Mouse (Mus musculus) embryonic fibroblast, embryonic 13.5 days (primary cell): Measurements from ENCODE around the gene Cox14. TPM values are rescaled to one million over a fixed set of nuclear protein-coding genes. Genes with fewer than 3 reads are reported as not detected.
A peak's percentile ranks its signal among the peaks of the same experiment; 100 is the strongest.

ENCODE experiments used
- H3K27ac ChIP-seq: 2 replicates; pipeline ENCODE4 v1.5.1; 2012; ENCODE audit warnings: low read length, control low read depth, inconsistent platforms; ENCODE audit not compliant: insufficient read depth
- H3K4me1 ChIP-seq: 2 replicates; pipeline ENCODE4 v1.6.1; 2011; ENCODE audit warnings: low read length; ENCODE audit not compliant: control insufficient read depth, insufficient read depth
- H3K4me3 ChIP-seq: 2 replicates; pipeline ENCODE4 v1.5.1; 2011; ENCODE audit warnings: mild to moderate bottlenecking, control low read depth, low read length; ENCODE audit not compliant: insufficient read depth
- CTCF ChIP-seq: IDR thresholded peaks from 2 replicates; pipeline ENCODE4 v1.5.1; 2011; ENCODE audit warnings: mild to moderate bottlenecking, control low read depth, low read length, moderate library complexity, borderline replicate concordance; ENCODE audit not compliant: insufficient read depth
- POLR2A ChIP-seq: IDR thresholded peaks from 2 replicates; pipeline ENCODE4 v1.6.1; 2011; ENCODE audit warnings: low read depth, mild to moderate bottlenecking, control low read depth, low read length, moderate library complexity
- polyA plus RNA-seq: library from polyadenylated mRNA; stranded (reverse); fragments of >200 nt; gene quantifications from 2 replicates; pipeline ENCODE4 v1.2.4, GENCODE M21; 2011; ENCODE audit warnings: low read depth; ENCODE audit not compliant: missing spikeins, insufficient read length

Gene Cox14
- polyA plus RNA-seq, 1 experiment: 58.2 TPM

- TF ChIP-seq CTCF: no peak
- TF ChIP-seq POLR2A: no peak
- H3K4me1 ChIP-seq: no peaks in the 10 kb centered on the region
- H3K4me3 ChIP-seq: no peak overlapping the region
- H3K27ac ChIP-seq: no peak overlapping the region
Measured at GRCm38 (mm10) chr15:99715982-99716746, 9.3 kb upstream of the Cox14 start.

GRCm38 (mm10) chr15:99716814-99717213 is 8.6 kb upstream of the Cox14 start:
- Histone ChIP-seq H3K4me1 (no peaks in the 10 kb centered on the region), H3K27ac (no peak overlapping the region), H3K4me3 (no peak overlapping the region)
- TF ChIP-seq POLR2A: no peak
- TF ChIP-seq CTCF: no peak

GRCm38 (mm10) chr15:99717386-99718334 is 7.8 kb upstream of the Cox14 start, which contains the start of gene Gpd1:
Gene Gpd1 (plus strand): TSS chr15:99717515.
- Histone ChIP-seq H3K4me3 (no peak within 1 kb of the TSS), H3K4me1 (no peaks in the 10 kb centered on the region), H3K27ac (no peak within 1 kb of the TSS)
- TF ChIP-seq CTCF (no peak), POLR2A (no peak)

GRCm38 (mm10) chr15:99718461-99719021 is 6.9 kb upstream of the Cox14 start:
- 0 out of 2 replicates have a peak, but pooled peaks cover 2% of the 10 kb centered on the region for H3K4me1 ChIP-seq
- TF ChIP-seq CTCF: no peak
- no peak for TF ChIP-seq POLR2A
- H3K4me3 ChIP-seq: no peak overlapping the region
- no peak overlapping the region for H3K27ac ChIP-seq

GRCm38 (mm10) chr15:99719865-99720264 is 5.6 kb upstream of the Cox14 start:
- Histone ChIP-seq H3K4me1 (0 out of 2 replicates have a peak, but pooled peaks cover 7% of the 10 kb centered on the region), H3K4me3 (no peak overlapping the region), H3K27ac (no peak overlapping the region)
- TF ChIP-seq CTCF: no peak
- no peak for TF ChIP-seq POLR2A

GRCm38 (mm10) chr15:99721921-99722743 is 3.3 kb upstream of the Cox14 start:
- H3K4me3 ChIP-seq: no peak overlapping the region
- no peak overlapping the region for H3K27ac ChIP-seq
- 0 out of 2 replicates have a peak, but pooled peaks cover 7% of the 10 kb centered on the region for H3K4me1 ChIP-seq
- TF ChIP-seq POLR2A (no peak), CTCF (no peak)

GRCm38 (mm10) chr15:99723120-99723514 is 2.3 kb upstream of the Cox14 start:
- peak overlapping the region; percentile 92; the same call in 1 of the 2 replicates for H3K27ac ChIP-seq
- H3K4me1 ChIP-seq: 0 out of 2 replicates have a peak, but pooled peaks cover 7% of the 10 kb centered on the region
- no peak overlapping the region for H3K4me3 ChIP-seq
- no peak for TF ChIP-seq POLR2A
- no peak for TF ChIP-seq CTCF

- Histone ChIP-seq H3K4me1 (0 out of 2 replicates have a peak, but pooled peaks cover 7% of the 10 kb centered on the region), H3K27ac (peak overlapping the region; percentile 92), H3K4me3 (no peak overlapping the region)
- no peak for TF ChIP-seq CTCF
- peak; percentile 21; the same call in 1 of the 2 replicates for TF ChIP-seq POLR2A
Measured at GRCm38 (mm10) chr15:99723515-99724291, 1.7 kb upstream of the Cox14 start.

- Histone ChIP-seq H3K27ac (peak overlapping the region; percentile 92), H3K4me1 (0 out of 2 replicates have a peak, but pooled peaks cover 7% of the 10 kb centered on the region), H3K4me3 (no peak overlapping the region)
- no peak for TF ChIP-seq CTCF
- TF ChIP-seq POLR2A: 0 out of 2 replicates have a peak, but pooled peaks have one; percentile 29
Measured at GRCm38 (mm10) chr15:99724292-99725021, 961 bp upstream of the Cox14 start.
